Mouse (Mus musculus) kidney, postnatal 0 days (tissue): ENCODE data around the gene Cel. TPM values are rescaled to one million over a fixed set of nuclear protein-coding genes. Genes with fewer than 3 reads are reported as not detected.
A peak's percentile ranks its signal among the peaks of the same experiment; 100 is the strongest.

Source experiments
- ATAC-seq: fragments of 200-750 bp; cut with Nextera tagmentation; replicated peaks from 2 replicates; pipeline ENCODE4 v1.8.0; 2017; ENCODE audit warnings: low read depth, moderate number of reproducible peaks, moderate TSS enrichment, moderate library complexity; ENCODE audit not compliant: low FRiP score
- DNase-seq: peaks from one replicate; pipeline ENCODE4 v3.0.0-alpha.2; 2016; ENCODE audit warnings: low spot score
- H3K27ac ChIP-seq: fragments of 300-500 bp; sonication (generic); 2 replicates; pipeline ENCODE4 v1.5.1; 2014; ENCODE audit warnings: mild to moderate bottlenecking
- H3K27me3 ChIP-seq: fragments of 300-500 bp; sonication (generic); 2 replicates; pipeline ENCODE4 v1.6.1; 2014; ENCODE audit warnings: low read length, mixed read lengths; ENCODE audit not compliant: insufficient read depth
- H3K36me3 ChIP-seq: fragments of 300-500 bp; sonication (generic); 2 replicates; pipeline ENCODE4 v1.6.1; 2014; ENCODE audit warnings: low read length, mixed read lengths; ENCODE audit not compliant: insufficient read depth
- H3K4me1 ChIP-seq: fragments of 300-500 bp; sonication (generic); replicated peaks from 2 replicates; pipeline ENCODE4 v1.6.1; 2014; ENCODE audit warnings: antibody characterized with exemption, low read length, mixed read lengths; ENCODE audit not compliant: insufficient read depth
- H3K4me2 ChIP-seq: fragments of 300-500 bp; sonication (generic); 2 replicates; pipeline ENCODE4 v1.6.1; 2014; ENCODE audit warnings: mild to moderate bottlenecking, low read length, moderate library complexity, mixed read lengths
- H3K4me3 ChIP-seq: fragments of 300-500 bp; sonication (generic); replicated peaks from 2 replicates; pipeline ENCODE4 v1.5.1; 2014; ENCODE audit warnings: low read depth, low read length
- H3K9ac ChIP-seq: fragments of 300-500 bp; sonication (generic); 2 replicates; pipeline ENCODE4 v1.6.1; 2014; ENCODE audit warnings: low read depth, low read length
- H3K9me3 ChIP-seq: fragments of 300-500 bp; sonication (generic); replicated peaks from 2 replicates; pipeline ENCODE4 v1.6.1; 2016; ENCODE audit warnings: low read length, inconsistent platforms, mixed read lengths
- CTCF ChIP-seq: IDR thresholded peaks from 2 replicates; pipeline ENCODE4 v1.5.1; 2016; ENCODE audit warnings: antibody characterized with exemption, low read depth, mild to moderate bottlenecking, moderate library complexity
- WGBS: fragments of 180-500 bp; shearing (Covaris S2); extraction: QIAGEN DNeasy Blood & Tissue Kit; methylation state at CpG from one replicate; pipeline ENCODE4 v1.1.7; 2014; 5-methylcytosine and 5-hydroxymethylcytosine counted together
- polyA plus RNA-seq: library from polyadenylated mRNA; unstranded; fragments of >200 nt; fragmentation: Nextera tagmentation; extraction: Ambion mirVana; gene quantifications from 2 replicates; pipeline ENCODE4 v1.2.1, GENCODE M21; 2015

Cel gene
- polyA plus RNA-seq, 1 experiment from 2014 or later, result not detected

- TF ChIP-seq CTCF, result no peak
- no peaks in the 10 kb centered on the region for H3K9me3 ChIP-seq
- H3K36me3 ChIP-seq, result no peaks in the 10 kb centered on the region
- ATAC-seq, result no peak
- H3K4me3 ChIP-seq, result no peak overlapping the region
- H3K27ac ChIP-seq, result no peak overlapping the region
- H3K9ac ChIP-seq, result no peak overlapping the region
- DNase-seq, result no peak
- H3K4me1 ChIP-seq, result no peaks in the 10 kb centered on the region
- H3K27me3 ChIP-seq, result no peaks in the 10 kb centered on the region
- 59% methylated on average over 12 of the region's 12 CpGs for WGBS
- H3K4me2 ChIP-seq, result no peak overlapping the region
These were observed 35.7 kb upstream of the Cel start for GRCm38 (mm10) chr2:28598692-28599568.

- DNase-seq (no peak), ATAC-seq (0 out of 2 replicates have a peak, but pooled peaks have one; percentile 29)
- H3K9ac ChIP-seq, result no peak overlapping the region
- H3K27me3 ChIP-seq, result no peaks in the 10 kb centered on the region
- no peaks in the 10 kb centered on the region for H3K4me1 ChIP-seq
- no peak for TF ChIP-seq CTCF
- no peaks in the 10 kb centered on the region for H3K36me3 ChIP-seq
- H3K4me2 ChIP-seq, result no peak overlapping the region
- 70% methylated on average over 7 of the region's 7 CpGs for WGBS
- H3K9me3 ChIP-seq, result no peaks in the 10 kb centered on the region
- no peak overlapping the region for H3K4me3 ChIP-seq
- no peak overlapping the region for H3K27ac ChIP-seq
These were observed 34.7 kb upstream of the Cel start for GRCm38 (mm10) chr2:28597733-28598547.

- Histone ChIP-seq H3K4me3 (no peak overlapping the region), H3K27ac (no peak overlapping the region), H3K9me3 (no peaks in the 10 kb centered on the region), H3K36me3 (no peaks in the 10 kb centered on the region), H3K27me3 (no peaks in the 10 kb centered on the region), H3K4me1 (no peaks in the 10 kb centered on the region), H3K9ac (no peak overlapping the region), H3K4me2 (no peak overlapping the region)
- TF ChIP-seq CTCF, result peak; percentile 38; the same call in 1 of the 2 replicates
- no peak for ATAC-seq
- WGBS, result 92% methylated on average over 7 of the region's 7 CpGs
- no peak for DNase-seq
These were observed 33.8 kb upstream of the Cel start for GRCm38 (mm10) chr2:28596998-28597397.

- no peak overlapping the region for H3K9ac ChIP-seq
- no peaks in the 10 kb centered on the region for H3K4me1 ChIP-seq
- no peak overlapping the region for H3K27ac ChIP-seq
- no peaks in the 10 kb centered on the region for H3K9me3 ChIP-seq
- H3K4me2 ChIP-seq, result no peak overlapping the region
- H3K36me3 ChIP-seq, result no peaks in the 10 kb centered on the region
- DNase-seq (no peak), ATAC-seq (no peak)
- 75% methylated on average over 7 of the region's 7 CpGs for WGBS
- TF ChIP-seq CTCF, result no peak
- H3K4me3 ChIP-seq, result no peak overlapping the region
- no peaks in the 10 kb centered on the region for H3K27me3 ChIP-seq
These were observed 32.8 kb upstream of the Cel start for GRCm38 (mm10) chr2:28596021-28596420.

- Histone ChIP-seq H3K4me1 (no peaks in the 10 kb centered on the region), H3K9ac (no peak overlapping the region), H3K4me3 (no peak overlapping the region), H3K36me3 (no peaks in the 10 kb centered on the region), H3K4me2 (no peak overlapping the region), H3K27me3 (no peaks in the 10 kb centered on the region), H3K9me3 (no peaks in the 10 kb centered on the region), H3K27ac (no peak overlapping the region)
- 8% methylated on average over 15 of the region's 15 CpGs for WGBS
- peak; percentile 89 for TF ChIP-seq CTCF
- 0 out of 2 replicates have a peak, but pooled peaks have one; percentile 57 for ATAC-seq
- peak; percentile 84 for DNase-seq
These were observed 29.6 kb upstream of the Cel start for GRCm38 (mm10) chr2:28592809-28593208.

GRCm38 (mm10) chr2:28591479-28591878 lies 28.3 kb upstream of the Cel start:
- no peak overlapping the region for H3K4me2 ChIP-seq
- H3K27me3 ChIP-seq, result no peaks in the 10 kb centered on the region
- H3K4me3 ChIP-seq, result no peak overlapping the region
- no peak overlapping the region for H3K9ac ChIP-seq
- no peaks in the 10 kb centered on the region for H3K4me1 ChIP-seq
- ATAC-seq (no peak), DNase-seq (no peak)
- H3K27ac ChIP-seq, result no peak overlapping the region
- WGBS, result 51% methylated on average over 2 of the region's 2 CpGs
- no peak for TF ChIP-seq CTCF
- no peaks in the 10 kb centered on the region for H3K9me3 ChIP-seq
- no peaks in the 10 kb centered on the region for H3K36me3 ChIP-seq
